Mouse (Mus musculus) CD4-positive helper T cell, adult 2 months (primary cell): Measurements from ENCODE around the gene Srr.

Source experiments
- DNase-seq: peaks from one replicate; pipeline ENCODE4 v3.0.0-alpha.2; 2012; ENCODE audit warnings: low read depth, missing footprints, low spot score

The Srr gene

DNA sequence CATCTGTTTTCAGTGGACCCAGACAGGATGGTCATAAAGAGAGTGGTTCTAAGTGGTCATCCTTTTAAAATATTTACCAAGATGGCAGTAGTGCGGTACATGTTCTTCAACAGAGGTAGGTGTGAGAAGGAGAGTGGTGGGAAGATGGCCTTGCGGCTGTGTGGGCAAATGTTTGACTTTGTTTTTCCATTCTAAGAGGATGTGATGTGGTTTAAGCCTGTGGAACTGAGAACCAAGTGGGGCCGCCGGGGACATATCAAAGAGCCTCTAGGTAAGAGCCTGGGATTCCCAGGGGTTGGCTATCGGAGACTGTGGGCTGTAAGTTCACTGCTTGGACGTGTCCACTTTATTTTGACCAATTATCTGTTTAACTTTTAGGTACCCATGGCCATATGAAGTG is 17.9 kb downstream of the Srr start:
- peak; percentile 18 for DNase-seq

DNA sequence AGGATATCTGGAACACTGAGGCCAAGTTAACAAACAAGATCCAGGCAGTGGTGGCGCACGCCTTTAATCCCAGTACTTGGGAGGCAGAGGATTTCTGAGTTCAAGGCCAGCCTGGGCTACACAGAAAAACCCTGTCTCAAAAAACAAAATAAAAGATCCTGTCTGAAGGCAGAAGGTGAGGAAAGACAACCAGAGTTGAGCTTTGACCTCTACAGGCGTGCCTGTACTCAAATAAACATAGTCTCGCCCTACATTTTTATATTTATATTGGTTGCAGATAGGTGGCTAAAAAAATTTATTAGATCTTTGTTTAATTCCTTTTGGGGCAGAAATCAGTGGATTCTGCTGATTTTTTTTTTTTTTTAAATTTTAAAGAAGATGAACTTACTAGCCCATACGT is 23.3 kb downstream of the Srr start:
- no peak for DNase-seq

DNA sequence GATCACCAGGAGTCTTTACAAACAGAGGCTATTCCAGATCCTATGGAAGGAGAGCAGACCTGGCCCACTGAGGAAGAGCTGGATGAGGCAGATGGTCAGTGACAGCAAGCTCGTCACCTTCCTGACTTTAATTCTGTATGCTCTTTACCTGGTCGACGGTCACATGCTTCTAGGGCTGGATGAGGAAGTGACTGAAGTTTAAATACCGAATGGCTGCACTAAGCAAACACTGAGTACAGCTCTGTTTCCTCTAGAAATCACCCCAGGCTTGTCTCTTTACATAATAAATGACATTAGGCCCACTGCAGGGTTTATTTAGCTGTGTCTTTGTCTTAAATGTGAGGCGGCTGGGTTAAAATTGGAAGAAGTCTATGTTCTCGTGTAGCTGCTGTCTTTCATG is 24.2 kb downstream of the Srr start:
- no peak for DNase-seq

DNA sequence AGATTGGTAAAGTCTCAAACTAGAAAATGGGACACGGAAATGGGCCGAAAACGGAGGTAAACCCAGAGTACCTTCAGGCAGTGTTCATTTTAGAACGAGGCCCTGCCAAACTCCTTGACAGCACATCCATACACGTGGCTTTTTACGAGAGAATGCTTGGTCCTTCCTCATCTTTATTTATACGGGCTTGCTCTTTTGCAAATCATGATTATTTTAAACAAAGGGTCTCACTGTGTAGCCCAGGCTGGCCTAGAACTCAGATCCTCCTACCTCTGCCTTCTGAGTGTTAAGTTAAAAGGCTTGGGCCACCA is 27.3 kb downstream of the Srr start:
- DNase-seq, result no peak

DNA sequence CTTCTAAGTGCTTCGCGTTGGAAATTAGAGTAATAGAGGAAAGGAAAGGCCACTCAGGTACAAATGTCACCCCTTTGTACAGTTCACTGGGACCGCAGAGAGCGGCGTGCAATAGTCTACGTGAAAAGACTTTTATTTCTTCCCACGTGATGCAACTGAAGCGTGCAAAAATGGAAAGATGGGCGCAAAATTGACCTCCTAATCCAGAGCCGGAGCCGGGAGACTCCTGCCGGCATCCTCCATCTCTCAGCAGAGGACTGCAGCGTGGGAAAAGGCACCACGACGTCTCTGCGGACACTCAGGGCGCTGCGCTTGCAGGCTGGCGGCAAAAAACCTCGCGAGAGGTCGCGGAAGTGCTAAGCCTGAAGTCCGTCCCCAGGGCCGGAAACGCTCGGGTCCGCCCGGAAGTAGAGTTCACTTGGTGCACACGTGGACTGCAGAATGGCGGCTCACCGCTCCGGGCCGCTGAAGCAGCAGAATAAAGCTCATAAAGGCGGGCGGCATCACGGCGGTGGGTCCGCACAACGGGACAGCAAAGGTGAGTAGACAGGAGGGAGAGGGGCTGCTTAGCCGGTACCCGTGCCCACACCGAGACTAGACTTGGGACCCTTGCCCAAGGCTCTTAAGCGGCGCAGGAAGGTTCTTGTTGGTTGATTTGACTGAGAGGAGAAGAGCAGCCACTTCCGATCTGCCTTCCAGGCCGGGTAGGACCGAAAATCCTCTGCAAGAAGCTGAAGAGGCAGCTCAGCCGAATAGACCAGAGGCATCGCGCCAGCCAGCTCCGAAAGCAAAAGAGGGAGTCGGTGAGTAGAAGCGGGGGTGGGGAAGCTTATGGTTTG is 27.9 kb downstream of the Srr start, which contains the start of gene Tsr1:
Gene Tsr1, plus strand, starts transcription at position 394 of the 839 bp plus-strand sequence.
- DNase-seq, result peak; percentile 92

DNA sequence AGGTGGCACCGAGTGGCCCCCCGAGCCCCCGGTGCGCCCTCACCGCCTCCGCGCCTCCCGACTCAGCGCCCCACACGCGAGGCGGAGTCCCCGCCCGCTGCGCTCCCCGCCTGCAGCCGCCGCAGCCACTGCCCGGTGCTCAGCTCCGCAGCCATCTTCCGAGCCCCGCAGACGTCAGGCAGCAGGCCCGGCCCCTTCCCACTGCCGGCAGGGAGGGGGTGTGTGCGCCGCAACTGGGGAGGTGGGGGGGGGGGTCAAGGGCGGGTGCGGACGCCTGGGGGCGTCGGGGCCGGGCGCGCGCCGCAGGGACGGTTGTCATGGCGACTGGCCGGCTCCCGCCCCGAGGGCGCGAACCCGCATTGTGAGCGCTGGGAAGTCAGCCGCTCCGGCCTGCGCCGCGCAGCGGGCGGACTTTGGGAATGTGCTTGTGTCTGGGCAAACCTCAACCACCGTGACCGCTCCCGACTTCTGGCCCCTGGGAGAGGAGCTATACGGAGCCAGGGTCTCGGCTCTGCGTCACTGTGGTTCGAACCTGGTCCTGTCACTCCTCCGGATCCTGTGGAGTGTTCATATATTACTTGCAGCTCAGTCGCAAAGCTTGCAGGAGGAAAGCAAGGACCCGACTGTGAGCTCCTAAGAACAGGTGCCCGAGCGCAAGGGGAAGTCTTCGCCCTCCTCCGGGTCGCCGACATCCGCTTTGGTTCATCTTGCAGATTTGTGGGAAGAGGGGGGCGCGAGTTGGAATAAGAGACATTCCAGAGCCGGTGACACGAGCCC is 28.7 kb downstream of the Srr start, which contains the start of gene Sgsm2:
Gene Sgsm2, minus strand, starts transcription at position 160 of the 777 bp plus-strand sequence.
- peak; percentile 79 for DNase-seq

DNA sequence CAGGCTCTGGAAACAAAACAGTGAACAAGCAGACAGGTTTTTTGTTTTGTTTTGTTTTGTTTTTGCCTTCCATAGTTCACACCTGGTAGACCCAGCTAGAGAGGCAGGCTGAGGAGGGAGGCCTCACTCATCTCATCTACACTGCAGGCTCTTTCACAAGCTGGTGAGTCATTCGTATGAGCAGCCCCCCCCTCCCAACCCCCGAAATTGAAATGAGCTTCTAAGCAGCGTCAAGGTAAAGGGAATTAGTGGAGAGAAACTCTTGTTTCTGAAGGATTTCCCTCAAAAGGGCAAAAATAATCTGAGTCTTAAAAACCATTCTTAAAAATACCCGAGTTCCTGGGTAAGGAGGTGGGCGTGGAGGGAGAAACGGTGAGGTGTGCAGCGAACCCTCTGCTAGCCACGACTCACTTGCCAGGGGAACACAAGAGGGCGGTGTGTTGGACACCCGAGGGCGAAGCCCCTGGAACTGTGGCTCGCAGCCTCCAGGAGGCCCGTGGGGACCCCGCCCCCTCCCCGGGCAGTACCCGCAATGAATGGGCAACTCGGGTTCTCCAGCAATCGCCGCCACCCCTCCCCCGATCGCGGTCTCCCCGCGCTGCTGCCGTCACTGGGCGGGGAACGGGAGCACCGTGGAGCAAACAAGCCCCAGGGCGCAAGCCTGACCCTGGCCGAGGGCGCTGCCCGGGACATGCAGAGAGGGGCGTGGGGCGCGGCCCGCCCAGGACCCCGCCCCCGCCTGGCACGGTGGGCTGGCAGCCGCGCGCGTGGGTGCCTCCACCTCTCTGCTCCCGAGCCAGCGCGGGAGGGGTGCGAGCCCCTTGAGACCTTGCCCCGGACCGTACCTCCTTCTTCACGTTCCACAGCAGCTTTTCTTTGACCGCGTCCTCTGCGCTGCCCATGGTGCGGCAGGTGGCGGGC is 29.5 kb downstream of the Srr start:
- peak; percentile 69 for DNase-seq

DNA sequence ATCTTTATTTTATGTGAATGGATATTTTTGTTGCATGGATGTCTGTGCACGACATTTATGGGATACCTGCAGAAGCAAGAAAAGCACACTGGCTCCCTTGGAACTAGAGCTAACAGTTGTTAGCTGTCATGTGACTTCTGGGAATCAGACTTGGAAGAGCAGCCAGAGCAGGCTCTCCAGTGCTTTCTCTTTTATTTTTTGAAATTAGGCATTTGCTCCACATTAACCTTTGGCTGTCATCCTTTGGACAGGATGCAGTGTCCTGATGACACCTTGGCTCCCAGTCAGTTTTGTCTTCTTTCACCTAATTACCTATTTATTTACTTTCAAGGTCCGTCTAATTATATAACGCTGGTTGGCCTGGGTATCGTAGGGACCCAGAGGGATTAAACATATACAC is 31.1 kb downstream of the Srr start:
- DNase-seq, result no peak

DNA sequence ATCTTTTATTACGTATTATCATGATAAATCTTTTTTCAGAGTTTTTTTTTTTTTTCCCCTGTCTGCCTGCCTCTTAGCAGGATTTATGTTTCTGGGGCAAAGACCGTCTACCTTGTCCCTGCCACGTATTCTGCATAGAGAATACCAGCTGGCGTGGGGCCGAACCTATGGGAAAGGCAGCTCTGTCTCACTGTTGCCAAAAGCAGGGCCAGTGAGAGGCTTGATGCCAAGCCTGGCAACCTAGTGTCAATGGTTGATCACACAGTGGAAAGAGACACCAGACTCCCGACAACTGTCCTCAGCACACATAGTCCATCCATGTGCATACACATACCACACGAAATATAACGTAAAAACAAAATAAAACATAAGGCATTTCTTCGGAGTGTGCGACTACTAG is 42.6 kb downstream of the Srr start:
- DNase-seq, result no peak

DNA sequence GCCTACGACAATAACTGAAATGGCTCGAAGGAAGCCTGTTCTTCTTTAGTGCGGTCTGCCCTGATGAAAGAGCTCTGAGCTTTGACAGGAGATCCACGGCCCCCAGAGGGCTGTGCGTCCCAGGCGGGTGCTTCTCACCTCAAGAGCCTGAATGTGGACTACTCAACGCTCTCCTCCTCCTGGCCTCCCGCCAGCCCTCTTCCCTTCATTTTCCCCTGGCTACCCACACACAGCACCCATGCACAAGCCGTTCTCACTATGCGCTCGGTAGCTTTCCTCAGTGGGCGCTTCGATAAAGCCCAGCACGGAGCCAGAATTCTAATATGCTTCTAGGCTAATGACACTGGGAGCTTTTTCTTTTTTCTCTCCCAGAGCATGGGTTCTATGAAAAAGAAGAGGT is 43.8 kb downstream of the Srr start:
- DNase-seq, result no peak

DNA sequence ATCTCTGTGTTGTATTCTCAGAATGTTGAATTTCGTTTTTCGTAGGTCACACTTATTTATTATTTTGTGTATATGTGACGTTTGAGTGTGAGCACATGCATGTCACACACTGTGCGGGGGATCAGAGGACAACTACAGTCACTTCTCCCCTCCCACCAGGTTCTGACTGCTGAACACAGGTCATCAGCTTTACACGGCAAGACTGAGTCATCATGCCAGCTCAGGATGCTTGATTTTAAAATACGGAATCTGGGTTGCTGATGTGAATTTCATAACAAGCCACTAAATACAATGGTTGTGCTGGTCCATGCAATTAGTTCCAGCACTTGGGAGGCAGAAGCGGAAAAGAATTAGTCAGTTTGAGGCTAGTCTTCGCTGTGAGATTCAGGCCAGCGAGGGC is 44.7 kb downstream of the Srr start:
- peak; percentile 42 for DNase-seq

DNA sequence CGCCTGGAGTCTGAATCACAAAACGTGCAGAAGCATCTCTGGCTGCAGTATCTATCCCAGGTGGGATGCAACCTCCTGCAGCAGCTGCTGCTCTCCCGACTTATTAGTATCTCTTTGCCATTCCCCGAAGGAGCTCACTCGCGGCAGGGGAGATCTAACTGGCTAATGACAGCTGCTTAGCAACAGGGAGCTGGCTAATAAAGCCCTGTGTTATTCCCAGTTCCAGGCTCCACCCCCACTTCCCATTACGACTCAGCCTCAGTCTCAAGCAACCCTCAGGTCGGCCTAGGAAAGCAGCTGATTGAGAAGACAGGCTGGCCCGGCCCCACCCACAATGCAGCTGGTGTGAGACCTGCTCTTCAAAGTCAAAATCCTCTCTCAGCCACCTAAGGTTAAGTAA is 48.9 kb downstream of the Srr start:
- no peak for DNase-seq

DNA sequence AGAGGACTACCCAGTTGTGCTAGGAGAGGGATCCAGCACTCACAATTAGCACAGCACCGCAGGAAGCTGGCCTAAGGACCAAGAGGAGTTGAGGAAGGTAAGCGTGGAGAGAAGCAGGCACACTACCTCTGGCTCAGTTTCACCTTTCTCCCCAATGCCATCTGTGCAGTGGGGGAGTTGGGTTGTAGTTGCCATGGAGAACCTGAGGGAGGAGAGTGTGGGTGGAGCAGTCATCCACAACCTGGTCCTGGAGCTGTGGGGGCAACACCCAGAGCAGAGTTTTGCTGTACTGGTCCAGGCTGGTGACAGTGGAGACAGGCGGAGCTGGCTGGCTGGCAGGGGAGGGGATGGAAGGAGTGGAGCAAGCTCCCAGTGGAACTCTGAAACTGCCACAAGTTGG is 51.1 kb downstream of the Srr start:
- DNase-seq, result no peak

DNA sequence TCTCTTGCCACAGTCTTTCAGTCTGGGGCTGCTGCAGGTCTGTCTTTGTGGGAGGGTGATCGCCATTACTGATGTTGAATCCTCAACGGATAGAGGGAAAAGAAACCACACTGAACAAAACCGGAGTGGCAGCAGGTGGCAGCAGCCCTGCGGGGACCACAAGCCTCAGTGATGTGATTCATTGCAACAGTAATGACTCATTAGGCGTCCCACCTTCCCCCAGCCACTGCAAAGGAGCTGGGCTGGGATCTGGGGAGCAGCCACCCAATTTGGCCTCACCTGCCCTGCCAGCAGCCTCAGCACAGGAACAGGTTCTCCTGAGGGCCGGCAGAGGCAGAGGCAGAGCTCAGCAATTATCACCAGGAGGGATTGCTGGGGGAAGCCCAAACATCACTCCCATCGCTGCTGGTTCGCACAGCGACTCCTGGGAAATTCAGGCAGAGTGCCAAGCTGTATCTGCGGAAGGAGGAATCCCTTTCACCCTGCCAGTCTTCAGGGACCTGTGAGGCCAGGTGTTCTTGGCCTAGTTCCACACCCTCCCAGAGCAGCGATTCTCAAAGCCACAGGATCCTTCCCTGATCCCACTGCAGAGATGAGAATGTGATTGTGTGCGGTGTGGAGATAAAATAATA is 54.6 kb downstream of the Srr start:
- DNase-seq, result no peak

DNA sequence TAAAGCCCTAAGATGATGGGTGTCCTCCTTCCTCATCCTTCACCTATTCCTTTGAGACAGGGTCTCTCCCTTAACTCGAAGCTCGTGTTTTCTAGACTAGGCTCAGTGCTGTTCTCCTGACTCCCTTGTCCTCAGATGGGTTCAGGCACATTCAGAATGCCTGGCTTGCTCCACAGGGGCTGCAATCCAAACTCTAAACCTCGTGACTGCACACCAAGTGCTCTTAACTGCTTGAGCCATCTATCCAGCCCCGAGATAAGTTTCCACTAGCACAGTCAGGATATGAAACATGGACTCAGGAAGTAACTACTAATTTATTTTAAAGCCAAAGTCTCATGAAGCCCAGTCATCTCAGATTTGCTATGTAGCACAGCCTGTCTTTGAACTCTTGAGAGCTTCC is 55.2 kb downstream of the Srr start:
- no peak for DNase-seq

DNA sequence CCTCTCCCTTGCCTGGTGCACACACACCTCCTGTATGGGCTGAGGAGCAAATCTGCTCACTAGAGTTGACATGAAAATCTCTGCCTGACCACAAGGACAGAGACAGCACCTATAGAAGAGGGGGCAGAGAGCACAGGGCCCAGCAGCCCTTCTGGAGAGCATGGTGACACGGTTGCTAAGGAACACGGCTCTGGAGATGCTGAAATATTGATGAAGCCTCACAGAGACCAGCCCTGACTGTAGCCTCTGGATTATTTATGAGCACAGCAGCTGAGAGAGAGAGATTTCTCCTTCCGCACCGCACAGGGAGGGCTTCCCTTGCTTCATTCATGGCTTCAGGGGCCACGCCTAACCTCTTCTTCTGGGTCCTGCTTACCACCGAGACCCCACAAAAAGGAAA is 56.1 kb downstream of the Srr start:
- no peak for DNase-seq

DNA sequence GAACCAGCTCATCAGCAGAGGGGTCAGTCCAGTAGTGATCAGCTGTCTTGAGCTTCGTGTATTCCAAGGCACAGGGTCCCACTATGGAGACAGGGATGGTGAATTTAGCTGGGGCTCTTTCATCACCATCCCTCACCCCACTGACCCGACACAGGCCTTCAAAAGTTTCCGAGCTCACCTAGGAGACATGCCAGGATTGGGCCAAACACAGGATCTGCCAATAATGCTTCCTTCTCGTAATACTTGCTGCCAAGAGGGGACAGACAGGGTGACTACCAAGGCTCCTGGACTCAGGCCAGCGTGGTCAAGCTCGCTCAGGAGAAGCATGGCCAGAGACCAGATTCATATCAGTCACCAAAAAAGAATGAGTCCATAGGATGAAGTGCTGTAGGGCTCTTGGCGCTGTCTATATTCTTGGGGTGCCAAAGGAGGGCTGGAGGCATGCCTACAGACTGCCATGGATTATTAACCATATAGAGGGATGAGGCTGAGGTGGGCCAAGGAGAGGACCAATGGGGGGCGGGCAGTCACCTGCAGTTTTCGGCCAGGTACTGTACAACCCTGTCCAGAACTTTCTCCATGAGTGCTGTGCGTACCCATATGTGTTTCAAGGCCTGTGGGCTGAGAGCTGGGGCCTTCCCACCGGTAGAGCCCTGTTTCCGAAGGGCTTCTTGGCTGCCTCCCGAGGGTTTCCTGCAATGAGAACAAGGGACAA is 57.5 kb downstream of the Srr start:
- no peak for DNase-seq

DNA sequence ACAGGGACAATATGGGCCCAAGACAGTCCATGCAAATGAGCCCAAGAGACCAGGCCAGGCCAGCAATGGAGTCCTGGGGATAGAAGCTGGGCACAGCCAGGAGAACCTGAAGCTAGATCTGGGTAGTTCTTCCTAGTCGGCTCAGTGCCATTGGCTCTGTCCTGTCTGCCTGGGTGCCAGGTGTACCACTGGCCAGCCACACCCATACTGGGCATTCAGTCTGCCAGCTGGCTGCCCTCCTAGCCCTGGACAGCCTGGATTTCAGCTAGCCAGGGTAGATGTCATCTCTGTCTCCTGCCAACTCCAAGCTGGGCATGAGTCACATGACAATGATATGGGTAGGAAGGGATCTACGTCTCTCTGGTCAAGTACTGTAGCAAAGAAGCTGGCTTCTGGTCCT is 58.6 kb downstream of the Srr start:
- no peak for DNase-seq

DNA sequence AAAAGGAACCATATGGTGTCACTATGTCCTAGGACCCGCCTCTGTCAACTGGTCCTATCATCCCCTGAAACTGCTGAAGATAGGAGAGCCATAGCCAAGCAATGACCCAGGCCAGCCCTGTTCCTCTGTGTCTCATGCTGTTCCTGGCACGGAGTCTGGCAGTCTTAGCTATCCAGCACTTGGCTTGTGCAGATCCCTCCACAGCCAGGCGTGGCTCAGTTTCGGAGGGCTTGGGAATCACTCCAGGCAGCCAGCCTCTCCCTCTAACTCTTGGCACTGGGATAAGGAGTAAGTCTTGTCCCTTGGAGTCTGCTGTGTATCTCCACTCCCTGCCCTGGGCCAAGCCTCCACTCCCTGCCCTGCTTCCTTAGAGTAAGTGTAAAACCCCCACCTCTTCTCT is 59.1 kb downstream of the Srr start:
- no peak for DNase-seq

DNA sequence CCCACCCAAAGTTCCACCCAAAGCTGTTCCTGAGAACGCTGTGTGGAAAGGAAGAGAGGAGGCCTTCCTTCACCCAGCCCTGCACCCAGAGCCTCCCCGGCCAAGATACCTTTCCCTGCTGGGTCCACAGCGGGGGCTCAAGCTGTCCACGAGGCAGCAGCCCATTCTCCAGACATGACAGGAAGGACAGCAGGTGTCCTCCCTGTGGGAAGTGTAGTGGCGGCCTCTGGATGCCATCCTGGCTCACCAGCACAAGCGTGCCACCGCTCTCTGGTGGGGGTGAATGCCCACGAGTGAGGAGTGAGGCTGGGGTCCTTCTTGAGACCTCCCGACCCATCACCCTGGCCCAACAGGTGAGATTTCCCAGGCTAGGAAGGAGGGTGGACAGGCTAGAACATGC is 60.5 kb downstream of the Srr start:
- no peak for DNase-seq

DNA sequence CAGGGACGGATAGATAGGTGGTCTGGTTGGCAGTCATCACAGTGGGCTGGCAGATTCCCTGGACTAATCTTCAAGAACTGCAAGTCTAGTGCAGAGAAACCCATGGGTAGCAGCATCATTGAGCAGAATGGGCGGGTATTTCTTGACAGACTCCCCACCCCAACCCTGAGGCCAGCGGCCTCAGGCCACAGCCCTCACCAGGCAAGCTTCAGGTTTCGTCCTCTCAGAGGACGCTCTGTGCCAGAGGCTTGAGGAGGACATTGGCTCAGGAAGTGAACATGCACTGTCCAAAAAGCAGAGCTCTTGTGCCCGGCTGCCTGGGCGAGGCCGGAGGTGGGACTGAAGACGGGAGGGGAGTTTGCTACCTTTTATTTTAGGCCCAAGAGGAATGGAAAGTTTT is 61.3 kb downstream of the Srr start:
- no peak for DNase-seq
